Mouse (Mus musculus): ENCODE measurements at regions not wholly inside any gene's neighbourhood (a gene's known extent, or its start where the extent isn't known, plus 50 kb on each side); places are given as distances from the start of the nearest gene placed in this dataset.

DNA sequence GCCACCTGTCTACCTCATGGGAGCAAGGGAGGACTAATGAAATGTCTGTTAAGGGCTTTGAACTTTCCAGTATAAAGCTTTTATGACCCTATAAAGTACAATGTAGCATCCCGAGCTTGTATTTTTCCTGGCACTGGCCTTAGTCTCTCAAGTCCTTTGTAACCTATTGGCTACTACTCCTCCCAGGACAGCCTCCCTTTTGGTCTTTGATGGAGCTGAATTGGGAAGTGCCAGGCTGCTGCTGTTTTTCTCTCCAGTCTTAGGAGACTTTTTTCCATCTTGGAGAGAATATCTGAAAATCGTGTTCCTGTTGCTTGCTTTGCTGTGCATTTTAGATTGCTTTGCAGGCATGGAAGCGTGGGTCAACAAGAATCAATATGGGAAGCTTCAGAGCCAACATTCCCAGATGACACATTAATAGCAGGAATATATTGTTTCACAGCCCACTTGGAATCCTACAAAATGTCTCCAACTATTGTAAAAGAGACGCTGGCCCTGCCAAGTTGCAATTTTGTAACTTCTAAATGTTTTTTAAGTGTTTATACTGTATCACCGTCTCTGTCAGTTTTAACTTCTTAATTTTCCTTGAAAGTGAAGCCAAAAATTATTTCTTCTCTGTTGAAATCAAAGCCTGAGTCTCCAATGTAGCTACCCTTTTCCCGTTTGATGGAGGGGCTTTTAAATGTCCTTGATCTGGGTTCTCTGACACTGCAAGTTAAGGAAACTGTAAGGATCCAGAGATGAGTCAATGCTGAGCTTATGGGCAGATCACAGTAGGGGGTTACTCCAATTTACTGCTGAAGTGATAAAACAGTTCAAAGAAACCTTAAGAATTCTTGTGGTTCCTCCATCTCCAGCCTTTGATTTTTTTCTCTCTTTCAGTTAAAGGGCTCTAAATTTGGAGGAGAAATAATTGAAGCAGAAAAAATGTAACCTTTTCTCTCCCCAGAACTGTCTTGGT lies 603.3 kb downstream of the Ptprc start:
- in situ Hi-C loops (cut with MboI, MseI) = no loop called here

DNA sequence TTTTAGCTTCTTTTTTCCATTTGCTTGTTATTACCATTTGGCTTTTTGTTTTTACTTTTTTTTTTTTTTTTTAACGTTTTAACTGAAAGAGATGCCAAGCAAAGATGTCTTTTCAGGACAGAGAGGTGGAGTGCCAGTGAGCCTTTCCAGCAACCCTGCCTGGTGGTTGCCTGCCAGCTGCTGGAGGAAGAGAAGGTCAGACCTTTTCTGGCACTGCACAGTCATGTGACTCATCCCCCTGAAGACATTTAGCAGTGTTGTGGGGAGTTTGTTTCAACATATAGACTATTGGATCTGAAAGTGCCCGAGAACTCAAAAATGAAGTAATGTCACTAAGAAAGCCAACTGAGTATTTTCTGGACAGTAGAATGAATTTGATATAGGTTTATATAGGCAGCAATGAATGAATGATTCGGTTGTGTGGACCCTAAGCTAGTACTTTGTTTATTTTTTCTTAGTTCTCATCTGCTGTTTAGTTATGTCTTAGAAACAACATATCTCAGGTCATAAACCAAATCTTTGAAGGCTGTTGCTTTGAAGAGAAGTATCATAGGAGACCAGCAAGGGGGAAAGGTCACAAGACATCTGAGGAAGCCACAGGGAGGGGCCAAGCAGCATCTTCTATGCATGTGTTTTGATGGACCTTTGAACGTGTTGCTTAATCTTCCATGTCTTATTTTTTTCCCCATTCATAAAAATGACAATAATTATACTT lies 604.2 kb downstream of the Ptprc start:
- in situ Hi-C loops (cut with MboI, MseI) = no loop called here

DNA sequence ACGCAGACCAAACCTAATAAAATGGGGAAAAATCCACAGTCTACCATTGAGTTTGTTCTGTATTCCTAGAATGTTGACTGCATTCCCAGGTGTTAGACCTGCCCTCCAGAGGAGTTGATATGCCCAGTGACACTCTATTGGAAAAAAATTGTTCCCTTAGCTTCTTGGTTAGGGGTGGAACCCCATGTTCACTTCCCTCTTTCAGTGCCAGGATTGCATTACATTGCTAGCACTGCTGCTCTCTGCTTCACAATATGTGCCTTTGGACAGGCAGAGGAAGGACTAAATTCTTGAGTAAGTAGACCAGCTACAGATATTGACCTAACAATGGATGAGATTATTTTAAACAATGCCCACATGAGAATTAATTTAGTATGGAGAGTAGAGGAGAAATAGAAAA lies 607.3 kb upstream of the Nr5a2 start:
- in situ Hi-C loops (cut with MboI, MseI) = no loop called here

DNA sequence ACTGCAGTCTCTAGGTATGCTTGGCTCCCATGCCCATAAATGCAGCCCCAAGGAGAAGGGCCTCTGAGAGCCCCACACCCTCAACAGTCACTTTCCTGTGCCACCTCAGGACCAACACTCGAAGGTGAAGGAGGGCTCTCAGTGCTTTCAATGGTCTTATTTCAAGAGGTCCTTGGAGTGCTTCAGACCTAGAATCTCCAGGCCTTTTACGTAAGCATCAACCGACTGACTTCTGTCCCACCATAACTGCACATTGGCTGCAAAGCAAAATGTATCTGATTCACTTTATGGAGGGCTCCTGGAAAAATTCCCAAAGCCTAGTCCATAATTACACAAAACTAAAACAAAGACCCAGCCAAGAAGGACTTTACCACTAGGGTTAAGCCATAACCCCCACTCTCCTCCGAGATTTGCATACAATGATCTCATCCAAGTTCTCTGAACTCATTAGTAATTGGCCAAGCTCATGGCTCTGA lies 605.4 kb upstream of the Nr5a2 start:
- in situ Hi-C loops (cut with MboI, MseI) = no loop called here

DNA sequence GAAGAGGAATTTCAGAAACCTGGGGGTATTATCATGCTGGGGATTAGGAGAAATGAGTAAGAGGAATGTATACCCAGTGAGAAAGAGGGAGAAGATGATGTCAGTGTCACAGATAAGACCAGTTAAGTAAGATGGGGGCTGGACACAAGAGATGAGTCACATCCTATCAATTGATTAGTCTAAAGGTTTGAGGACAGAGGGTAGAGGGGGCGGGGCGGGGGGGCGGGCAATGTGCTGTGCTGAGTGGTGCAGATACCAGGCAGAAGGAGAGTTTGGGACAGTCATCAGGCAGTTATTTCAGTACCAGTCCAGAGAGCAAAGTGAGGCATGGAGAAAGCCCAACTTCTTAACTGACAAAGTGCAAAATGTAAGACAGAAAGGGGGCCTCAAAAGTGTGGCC lies 601.4 kb upstream of the Nr5a2 start:
- in situ Hi-C loops (cut with MboI, MseI) = no loop called here

DNA sequence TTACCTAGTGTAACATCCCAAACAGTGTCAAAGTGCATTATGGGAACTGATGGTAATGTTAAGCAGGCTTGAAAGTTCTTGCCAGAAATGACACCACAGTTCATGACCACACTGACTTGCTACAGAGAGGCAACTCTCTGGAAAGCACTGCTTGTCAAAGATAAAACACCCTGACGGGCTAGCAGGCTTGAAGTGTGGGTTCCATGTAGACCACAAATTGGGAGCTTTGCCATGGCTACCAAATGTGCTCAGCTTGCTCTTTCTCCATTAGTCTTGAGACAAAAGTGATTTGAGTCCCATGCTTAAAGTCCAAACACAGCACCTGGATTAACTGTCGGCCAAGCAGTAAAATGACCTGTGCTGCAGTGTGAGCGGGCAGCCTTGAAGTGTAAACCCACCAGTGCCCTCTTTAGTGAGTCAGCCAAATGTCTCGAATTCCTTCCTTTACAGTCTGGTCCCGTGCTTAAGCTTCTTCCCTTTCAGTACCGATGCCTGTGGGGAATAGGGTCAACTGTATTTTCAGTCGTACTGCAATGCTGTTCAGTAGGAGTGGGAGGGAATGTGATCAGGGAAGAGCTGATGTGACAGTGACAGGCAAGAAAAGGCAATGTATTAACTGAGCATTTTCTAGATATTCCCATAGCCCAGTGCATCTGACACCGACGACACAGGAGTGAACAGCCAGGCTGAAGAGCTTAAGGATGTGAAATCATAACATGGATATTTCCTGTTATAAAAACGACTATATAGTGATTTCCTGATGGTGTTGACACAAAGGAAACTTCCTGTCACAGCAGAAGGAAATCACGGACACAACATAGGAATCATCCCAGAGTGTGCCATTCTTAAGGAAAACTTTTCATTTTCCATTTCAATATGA lies 600.4 kb upstream of the Nr5a2 start:
- in situ Hi-C loops (cut with MboI, MseI) = no loop called here

DNA sequence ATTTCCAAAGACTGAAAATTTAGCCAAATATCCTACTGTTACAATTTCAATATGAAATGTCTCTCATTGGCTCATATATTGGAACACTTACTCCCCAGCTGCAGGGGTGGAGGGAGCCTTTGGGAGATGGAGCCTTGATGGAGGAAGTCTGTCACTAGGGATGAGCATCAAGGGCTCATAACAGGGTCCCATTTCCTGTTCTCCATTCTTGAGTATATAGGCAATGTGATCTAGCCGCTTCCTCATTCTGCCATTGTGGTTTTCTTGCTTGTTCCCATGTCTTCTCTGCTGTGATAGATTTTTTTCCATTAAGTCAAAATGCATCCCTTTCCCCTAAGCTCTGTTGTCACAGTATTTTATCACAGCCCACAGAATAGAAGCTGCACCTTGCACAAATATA lies 589.4 kb upstream of the Nr5a2 start:
- in situ Hi-C loops (cut with MboI, MseI) = loop anchor here (10.0 kb wide), 1 partner anchor 1475 kb away; no protein-coding TSS in a partner anchor

DNA sequence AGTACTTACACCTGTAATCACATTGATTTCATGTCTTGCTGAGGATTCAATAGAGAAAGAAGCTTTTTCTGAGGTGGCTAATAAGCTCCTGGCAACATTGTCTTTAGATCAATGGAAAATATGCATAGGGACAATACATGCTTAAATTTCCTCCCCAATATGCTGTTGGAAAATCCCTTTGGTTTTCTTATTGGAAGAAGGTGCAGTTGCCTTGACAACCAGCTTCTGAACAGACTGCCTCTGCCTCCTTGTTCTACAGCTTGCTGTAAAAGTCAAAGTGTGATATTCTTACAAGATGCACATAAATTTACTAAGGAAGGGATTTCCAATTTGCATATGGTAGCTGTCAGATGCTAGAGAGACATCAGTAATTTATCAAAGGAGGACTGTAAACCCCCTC lies 585.4 kb upstream of the Nr5a2 start:
- in situ Hi-C loops (cut with MboI, MseI) = no loop called here

DNA sequence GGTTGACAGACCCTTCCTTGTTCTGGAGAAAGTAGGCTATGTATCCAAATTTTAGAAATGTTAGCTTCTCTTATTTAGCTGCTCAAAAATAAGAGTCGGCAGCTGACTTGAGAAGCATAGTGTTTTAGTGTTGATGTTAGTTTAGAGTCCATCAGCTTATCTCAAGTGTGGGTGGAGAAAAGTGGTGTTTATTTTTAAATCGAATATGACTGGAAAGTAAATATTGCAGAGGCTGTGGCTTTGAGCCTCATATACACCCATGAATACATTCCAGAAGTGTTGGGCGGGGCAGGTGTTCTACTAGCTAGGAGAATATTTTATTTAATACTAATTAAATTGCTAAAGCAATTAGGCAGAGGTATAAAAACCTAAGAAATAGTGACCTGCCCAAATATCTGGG lies 583.6 kb upstream of the Nr5a2 start:
- in situ Hi-C loops (cut with MboI, MseI) = no loop called here

DNA sequence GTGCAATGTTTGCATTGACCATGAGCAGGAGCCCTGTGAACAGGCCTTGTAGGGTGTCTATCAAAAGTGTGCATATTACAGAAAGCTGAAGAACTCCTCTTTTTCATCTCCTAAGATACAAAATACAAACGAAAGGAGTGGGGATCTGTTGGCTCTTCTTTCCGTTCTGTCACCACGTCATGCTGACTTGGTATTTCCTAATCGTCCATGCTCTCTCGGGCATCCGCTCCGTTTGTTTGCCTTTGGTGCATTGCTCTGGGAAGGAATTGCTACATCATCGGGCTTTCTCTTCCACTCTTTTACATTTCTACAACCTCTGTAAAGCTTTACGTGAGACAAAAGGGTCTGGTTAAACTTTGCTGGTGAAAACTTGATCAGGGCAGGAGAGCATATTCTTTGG lies 581.2 kb upstream of the Nr5a2 start:
- in situ Hi-C loops (cut with MboI, MseI) = no loop called here

DNA sequence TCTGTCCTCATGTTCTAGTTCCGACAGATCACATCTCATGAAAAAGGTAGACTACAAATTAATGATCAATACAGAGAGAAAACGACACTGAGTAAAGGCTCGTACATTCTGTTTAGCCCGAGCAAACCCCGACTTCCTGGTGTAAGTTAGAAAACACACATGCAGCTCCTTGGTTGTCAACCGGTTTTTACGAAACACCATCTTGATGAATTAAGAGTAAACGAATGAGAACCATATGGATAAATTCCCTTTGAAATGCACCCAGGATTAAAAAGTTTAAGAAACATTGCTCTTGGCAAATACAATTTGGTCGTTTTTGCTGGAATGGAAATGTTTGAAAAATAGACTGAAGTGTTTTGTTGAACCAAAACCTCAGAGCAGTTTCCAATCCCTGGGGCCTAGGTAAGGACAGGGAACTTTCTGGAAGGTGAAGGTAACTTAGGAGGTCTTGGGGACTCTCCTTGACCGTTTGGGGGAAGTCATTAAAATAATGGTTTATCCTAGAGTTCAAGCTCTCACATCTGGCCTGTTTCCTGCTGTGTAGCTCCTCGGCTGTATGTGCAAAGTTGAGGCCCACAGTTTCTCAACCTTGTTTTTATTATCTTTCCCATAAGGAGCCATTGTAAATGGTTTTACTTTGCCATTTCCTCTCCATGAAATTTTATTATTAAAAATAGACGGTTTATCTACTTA lies 579.3 kb upstream of the Nr5a2 start:
- in situ Hi-C loops (cut with MboI, MseI) = loop anchor here (10.0 kb wide), 1 partner anchor 485 kb away; no protein-coding TSS in a partner anchor

DNA sequence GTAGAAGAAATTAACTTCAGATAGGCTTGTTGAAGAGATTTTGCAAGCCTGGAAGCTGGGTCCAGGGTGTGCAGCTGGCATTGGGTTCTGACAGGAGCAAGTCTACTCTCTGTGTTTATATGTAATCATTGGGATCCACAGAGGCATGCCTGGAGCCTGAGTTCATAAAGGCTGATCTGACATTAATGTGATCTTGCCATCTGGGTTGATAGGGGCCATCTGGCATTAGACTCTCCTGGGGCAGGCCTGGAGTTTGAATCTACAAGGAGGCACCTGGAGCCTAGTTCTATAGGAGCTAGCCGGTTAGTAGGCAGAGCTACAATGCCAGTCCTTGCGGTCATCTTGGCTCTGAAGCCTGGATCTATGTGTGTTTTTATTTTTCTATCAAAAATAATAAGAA lies 554.5 kb upstream of the Nr5a2 start:
- in situ Hi-C loops (cut with MboI, MseI) = no loop called here

DNA sequence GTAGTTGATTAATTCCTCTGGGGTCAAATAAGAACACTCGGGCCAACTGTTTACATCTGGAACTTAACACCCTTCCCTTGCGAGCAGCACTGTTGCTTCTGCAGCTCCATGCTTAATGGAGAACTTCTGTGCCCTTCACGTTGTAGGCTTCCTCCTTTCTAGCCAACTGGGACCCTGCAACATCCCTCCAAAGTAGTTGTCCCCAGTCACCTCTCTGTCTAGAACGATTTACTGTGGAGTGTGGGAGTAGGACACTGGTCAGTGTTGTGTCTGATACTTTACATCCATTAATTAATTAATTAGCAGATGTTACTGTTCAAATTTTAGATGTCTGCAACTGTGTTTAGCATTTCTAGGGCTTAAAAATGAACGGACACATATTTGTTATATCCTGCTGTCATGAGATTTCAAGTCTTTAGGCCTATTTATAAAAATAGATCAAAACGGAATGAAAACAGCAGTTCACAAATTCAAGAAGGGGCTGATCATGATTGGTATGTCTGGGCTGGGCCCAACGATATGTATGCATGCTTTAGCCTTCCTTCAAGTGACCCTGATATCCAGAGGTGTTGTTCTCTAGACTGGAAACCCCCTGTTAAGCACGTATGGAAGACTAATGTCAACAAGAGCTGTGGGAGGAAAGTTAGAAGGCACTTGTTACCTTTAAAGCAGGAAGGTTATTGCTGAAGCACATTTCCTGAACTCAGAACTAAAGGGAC lies 543.6 kb upstream of the Nr5a2 start:
- in situ Hi-C loops (cut with MboI, MseI) = no loop called here

DNA sequence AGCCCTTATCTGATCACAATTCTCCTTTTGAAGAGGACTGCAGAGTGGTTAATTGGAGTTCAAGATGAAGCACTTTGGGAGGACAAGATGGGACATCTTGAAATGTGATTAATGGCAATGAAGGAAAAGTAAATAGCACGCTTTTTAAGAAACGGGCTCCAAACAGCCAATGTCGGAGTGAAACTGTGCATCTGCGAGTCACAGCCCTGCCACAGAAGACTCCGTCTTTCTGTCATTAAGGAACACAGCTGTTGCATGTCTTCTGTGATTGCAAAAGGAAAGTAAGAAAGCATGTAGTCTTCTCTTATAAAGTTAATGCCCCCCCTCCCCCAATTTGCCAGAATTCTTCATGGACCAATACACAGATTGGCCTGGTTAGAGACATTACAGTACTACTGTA lies 528.0 kb upstream of the Nr5a2 start:
- in situ Hi-C loops (cut with MboI, MseI) = no loop called here

DNA sequence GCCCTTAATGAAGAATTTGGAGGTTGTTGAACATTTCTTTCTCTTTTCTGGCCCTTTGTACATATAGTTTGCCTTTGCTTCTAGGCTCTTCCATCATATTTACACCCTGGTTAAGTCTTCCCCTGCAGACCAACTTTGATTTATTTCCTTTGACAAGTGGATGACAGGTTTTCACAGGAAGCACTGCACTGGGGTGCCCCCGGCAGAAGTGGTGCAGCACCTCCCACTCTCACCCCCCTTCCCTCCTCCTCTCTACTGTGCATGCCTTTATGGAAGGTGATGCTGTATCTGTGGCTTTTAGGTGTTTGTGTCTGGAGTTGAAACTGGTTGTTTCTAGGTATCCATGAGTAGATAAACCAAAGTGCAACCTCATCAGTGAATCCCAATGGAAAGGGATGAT lies 518.2 kb upstream of the Nr5a2 start:
- in situ Hi-C loops (cut with MboI, MseI) = loop anchor here (10.0 kb wide), 1 partner anchor 894 kb away; no protein-coding TSS in a partner anchor

DNA sequence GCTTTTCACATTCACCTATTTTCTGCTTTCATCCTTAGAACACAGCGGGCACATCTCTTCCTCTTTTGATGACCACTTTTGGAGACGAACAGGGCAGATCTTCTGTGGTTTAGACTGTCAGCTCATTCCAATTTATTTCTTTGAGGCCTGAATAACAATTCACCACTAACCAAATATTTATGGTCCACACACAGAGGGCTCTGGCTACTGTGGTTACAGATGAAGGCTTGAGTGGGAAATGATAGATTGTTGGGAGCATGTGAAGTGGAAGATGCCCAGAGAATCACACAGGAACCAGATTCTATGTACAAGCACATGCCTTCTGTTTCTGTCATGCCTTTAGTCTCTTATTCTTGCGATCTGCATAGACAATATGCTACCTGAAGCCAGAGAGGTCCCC lies 517.0 kb upstream of the Nr5a2 start:
- in situ Hi-C loops (cut with MboI, MseI) = loop anchor here (10.0 kb wide), 1 partner anchor 892 kb away; no protein-coding TSS in a partner anchor

DNA sequence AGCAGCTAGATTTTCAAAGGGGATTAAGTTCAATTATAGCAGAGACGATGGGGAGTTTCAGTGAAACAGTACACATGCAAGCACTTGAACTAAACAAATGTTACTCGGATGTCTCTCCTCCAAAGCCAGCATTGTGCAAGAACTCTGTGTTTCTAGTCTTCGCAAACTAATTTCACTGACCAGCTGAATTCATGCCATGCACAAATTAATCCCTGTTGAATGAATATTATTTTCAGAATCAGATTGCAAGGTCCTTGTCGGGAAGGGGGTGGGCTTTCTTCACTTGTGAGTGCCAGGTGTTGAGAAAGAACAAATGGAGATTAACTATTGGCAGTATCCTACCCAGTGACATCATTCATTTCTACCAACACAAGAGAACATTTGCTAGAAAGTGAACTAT lies 514.6 kb upstream of the Nr5a2 start:
- in situ Hi-C loops (cut with MboI, MseI) = loop anchor here (10.0 kb wide), 1 partner anchor 890 kb away; no protein-coding TSS in a partner anchor

DNA sequence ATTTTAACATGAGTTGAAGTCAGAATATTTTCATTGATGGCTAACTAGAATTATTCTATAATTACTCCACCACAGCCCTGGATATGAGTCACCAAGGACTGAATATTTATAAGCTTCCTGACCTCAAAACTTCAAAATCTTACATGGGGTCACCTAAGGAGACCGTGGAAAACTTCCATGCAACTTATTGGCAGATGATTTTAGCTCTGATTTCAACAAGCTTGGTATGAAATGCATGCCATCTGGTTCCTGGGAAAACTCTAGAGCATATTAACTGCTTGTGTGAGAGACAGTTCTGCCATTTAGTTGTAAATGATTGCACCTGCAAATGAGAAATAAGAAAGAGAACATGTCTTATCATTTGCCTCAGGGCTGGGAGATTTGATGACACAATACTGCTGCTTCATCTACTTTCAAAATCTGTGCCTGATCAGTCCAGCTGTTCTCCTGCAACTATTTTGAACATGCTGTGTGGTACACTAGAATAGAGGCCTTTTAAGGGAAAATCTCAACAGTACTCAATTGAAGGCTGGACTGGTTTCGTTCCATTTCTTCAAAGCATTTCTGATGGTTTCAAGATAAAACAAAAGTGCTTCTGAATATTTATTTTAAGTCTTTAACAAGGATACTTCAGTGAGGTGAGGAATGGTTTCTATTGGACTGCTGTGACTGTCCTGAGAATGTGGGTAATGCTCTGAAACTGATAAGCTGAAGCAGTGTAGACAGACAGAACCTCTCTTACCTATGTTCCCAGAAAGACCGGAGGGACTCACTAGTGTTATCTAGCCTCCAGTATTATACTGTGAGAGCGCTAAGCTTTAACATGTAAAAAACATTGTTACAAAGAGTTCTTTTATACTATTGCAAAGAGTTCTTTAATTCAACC lies 513.8 kb upstream of the Nr5a2 start:
- in situ Hi-C loops (cut with MboI, MseI) = loop anchor here (10.0 kb wide), 1 partner anchor 889 kb away; no protein-coding TSS in a partner anchor

DNA sequence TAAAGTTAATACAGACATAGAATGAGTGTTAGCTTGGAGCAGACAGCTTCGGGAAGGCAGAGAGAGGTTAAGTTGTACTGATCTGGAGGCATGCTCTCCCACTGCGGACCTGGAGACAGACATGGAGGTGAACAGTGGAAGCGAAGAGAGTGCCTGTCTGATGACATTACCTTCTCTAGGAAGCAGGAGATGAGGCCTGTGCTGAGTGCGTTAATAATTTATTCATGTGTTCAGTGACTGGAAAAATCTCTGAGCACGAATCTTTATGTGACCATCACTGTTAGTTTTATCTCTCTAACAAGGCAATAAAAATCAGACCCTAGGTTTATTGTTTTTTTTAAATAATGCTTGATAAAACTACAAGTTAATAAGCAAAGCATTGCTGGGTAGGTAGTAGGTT lies 504.7 kb upstream of the Nr5a2 start:
- in situ Hi-C loops (cut with MboI, MseI) = no loop called here
